Mouse (Mus musculus) liver, embryonic 14.5 days (tissue): ENCODE data around the gene Fam13c. TPM values are rescaled to one million over a fixed set of nuclear protein-coding genes. Genes with fewer than 3 reads are reported as not detected.

Experiments
- ATAC-seq: fragments of 200-750 bp; cut with Nextera tagmentation; 2 replicates; pipeline ENCODE4 v1.8.0; 2017; ENCODE audit warnings: moderate number of reproducible peaks, mild to moderate bottlenecking, moderate library complexity; ENCODE audit not compliant: insufficient read depth
- DNase-seq, 3 experiments: peaks; one replicate each; pipeline ENCODE4 v3.0.0-alpha.2; 2012 to 2013; ENCODE audit warnings: low read depth in 3 of 3, low spot score in 3 of 3
- H3K27ac ChIP-seq: fragments of 300-500 bp; sonication (generic); 2 replicates; pipeline ENCODE4 v1.5.1; 2014; ENCODE audit warnings: moderate library complexity, mild to moderate bottlenecking, control low read depth, inconsistent platforms
- H3K27me3 ChIP-seq: fragments of 300-500 bp; sonication (generic); 2 replicates; pipeline ENCODE4 v1.6.1; 2014; ENCODE audit warnings: mild to moderate bottlenecking, low read length, moderate library complexity; ENCODE audit not compliant: control insufficient read depth, insufficient read depth
- H3K36me3 ChIP-seq: fragments of 300-500 bp; sonication (generic); replicated peaks from 2 replicates; pipeline ENCODE4 v1.6.1; 2014; ENCODE audit warnings: low read depth; ENCODE audit not compliant: control insufficient read depth, insufficient read depth
- H3K4me1 ChIP-seq, 2 experiments: fragments of 200-500 bp in 1 of 2; fragments of 300-500 bp in 1 of 2; sonication (generic) in 1 of 2; replicated peaks; 2 replicates each; pipeline ENCODE4 v1.6.1; 2012 to 2014; ENCODE audit warnings: antibody characterized with exemption in 1 of 2, inconsistent platforms in 1 of 2, low read length in 1 of 2; ENCODE audit not compliant: control insufficient read depth in 2 of 2, insufficient read depth in 2 of 2
- H3K4me2 ChIP-seq: fragments of 300-500 bp; sonication (generic); 2 replicates; pipeline ENCODE4 v1.6.1; 2014; ENCODE audit warnings: low read depth, mild to moderate bottlenecking, control low read depth, moderate library complexity
- H3K4me3 ChIP-seq, 2 experiments: fragments of 200-500 bp in 1 of 2; fragments of 300-500 bp in 1 of 2; sonication (generic) in 1 of 2; 2 replicates each; pipeline ENCODE4 v1.5.1; 2012 to 2014; ENCODE audit warnings: low read depth in 2 of 2, low read length in 2 of 2, mild to moderate bottlenecking in 2 of 2, control low read depth in 1 of 2, inconsistent platforms in 1 of 2, moderate library complexity in 1 of 2; ENCODE audit not compliant: insufficient read depth in 1 of 2
- H3K9ac ChIP-seq: fragments of 300-500 bp; sonication (generic); replicated peaks from 2 replicates; pipeline ENCODE4 v1.6.1; 2014; ENCODE audit warnings: mild to moderate bottlenecking, control low read depth, moderate library complexity
- H3K9me3 ChIP-seq: fragments of 300-500 bp; sonication (generic); 2 replicates; pipeline ENCODE4 v1.6.1; 2016; ENCODE audit warnings: low read length, mixed read lengths; ENCODE audit not compliant: control insufficient read depth
- CTCF ChIP-seq: IDR thresholded peaks from 2 replicates; pipeline ENCODE4 v1.5.1; 2016; ENCODE audit warnings: antibody characterized with exemption, low read depth, control low read depth
- EP300 ChIP-seq: IDR thresholded peaks from 2 replicates; pipeline ENCODE4 v1.6.1; 2016; ENCODE audit warnings: antibody characterized with exemption, low read depth
- WGBS: fragments of 180-500 bp; shearing (Covaris S2); extraction: QIAGEN DNeasy Blood & Tissue Kit; methylation state at CpG from one replicate; pipeline ENCODE4 v1.1.7; 2014; ENCODE audit not compliant: insufficient replicate concordance; 5-methylcytosine and 5-hydroxymethylcytosine counted together
- polyA plus RNA-seq, 2 experiments: library from polyadenylated mRNA; depleted of rRNA in 1 of 2; stranded (reverse) in 1 of 2; unstranded in 1 of 2; fragments of >200 nt; fragmentation: Nextera tagmentation in 1 of 2; extraction: Ambion mirVana in 1 of 2; gene quantifications; 2 replicates each; pipeline versions ENCODE4 v1.2.1 to v1.2.3; 2012 to 2014

Gene Fam13c
- polyA plus RNA-seq, 2 experiments: 0.08 to 0.11 TPM

GRCm38 (mm10) chr10:70532249-70532648 is 92.0 kb downstream of the Fam13c start:
- no peaks in the 10 kb centered on the region for H3K4me1 ChIP-seq
- no peak for ATAC-seq
- no peak overlapping the region for H3K27ac ChIP-seq
- H3K4me3 ChIP-seq: no peak overlapping the region
- H3K27me3 ChIP-seq: no peaks in the 10 kb centered on the region
- TF ChIP-seq CTCF: no peak
- TF ChIP-seq EP300: no peak
- WGBS: 77% methylated on average over 9 of the region's 9 CpGs
- no peak overlapping the region for H3K9ac ChIP-seq
- H3K36me3 ChIP-seq: no peaks in the 10 kb centered on the region
- DNase-seq: no peak
- H3K4me2 ChIP-seq: no peak overlapping the region
- H3K9me3 ChIP-seq: no peaks in the 10 kb centered on the region

DNA sequence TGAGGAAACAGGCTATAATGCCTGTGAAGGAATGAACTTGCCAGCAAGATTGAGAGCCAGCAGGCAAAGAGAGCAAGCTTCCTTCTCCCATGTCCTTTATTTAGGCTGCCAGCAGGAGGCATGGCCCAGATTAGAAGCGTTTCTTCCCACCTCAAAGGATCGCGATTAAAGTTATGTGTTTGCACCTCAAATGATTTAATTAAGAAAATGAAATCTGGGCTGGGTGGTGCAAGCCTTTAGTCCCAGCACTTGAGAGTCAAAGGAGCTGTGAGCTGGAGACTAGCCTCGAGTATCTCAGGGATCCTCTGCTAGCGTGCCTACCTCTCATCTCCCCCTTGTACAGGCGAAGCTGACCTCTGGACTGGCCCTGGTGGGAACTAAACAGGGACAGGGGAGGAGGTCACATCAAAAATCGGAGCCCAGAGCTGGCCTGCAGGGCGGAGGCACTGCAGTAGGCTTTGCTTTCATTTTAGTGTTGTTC is 93.1 kb downstream of the Fam13c start:
- H3K9me3 ChIP-seq: no peaks in the 10 kb centered on the region
- ATAC-seq (no peak), DNase-seq (no peak)
- H3K36me3 ChIP-seq: no peaks in the 10 kb centered on the region
- no peak overlapping the region for H3K4me3 ChIP-seq
- no peak overlapping the region for H3K9ac ChIP-seq
- H3K4me1 ChIP-seq: no peaks in the 10 kb centered on the region
- whole genome bisulfite sequencing: 51% methylated on average over 8 of the region's 8 CpGs
- H3K27ac ChIP-seq: no peak overlapping the region
- TF ChIP-seq CTCF (no peak), EP300 (no peak)
- H3K4me2 ChIP-seq: no peak overlapping the region
- no peaks in the 10 kb centered on the region for H3K27me3 ChIP-seq

DNA sequence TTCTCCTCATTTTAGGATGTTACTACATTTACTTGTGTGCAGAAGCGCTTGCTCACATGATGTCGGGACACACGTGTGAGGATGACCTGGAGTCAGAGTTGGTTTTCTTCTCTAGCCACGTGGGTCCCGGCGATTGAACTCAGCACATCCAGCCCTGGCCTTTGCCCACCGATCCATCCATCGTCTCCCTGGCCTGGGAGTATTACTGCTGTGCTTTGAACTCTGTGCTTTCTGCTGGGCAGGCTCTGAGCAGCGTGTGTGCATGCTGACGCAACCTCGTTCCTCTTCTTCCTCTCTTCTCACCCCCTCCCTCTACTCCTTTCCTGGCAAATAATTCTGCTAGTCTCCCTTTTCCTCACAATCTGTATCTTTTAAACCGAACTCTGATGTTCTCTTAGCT is 93.7 kb downstream of the Fam13c start:
- H3K4me1 ChIP-seq: no peaks in the 10 kb centered on the region
- no peak for DNase-seq
- TF ChIP-seq EP300: no peak
- no peak for TF ChIP-seq CTCF
- no peak overlapping the region for H3K27ac ChIP-seq
- H3K4me2 ChIP-seq: no peak overlapping the region
- no peaks in the 10 kb centered on the region for H3K36me3 ChIP-seq
- no peak overlapping the region for H3K9ac ChIP-seq
- no peaks in the 10 kb centered on the region for H3K27me3 ChIP-seq
- no peaks in the 10 kb centered on the region for H3K9me3 ChIP-seq
- 66% methylated on average over 12 of the region's 12 CpGs for WGBS
- ATAC-seq: no peak
- no peak overlapping the region for H3K4me3 ChIP-seq

- TF ChIP-seq EP300: no peak
- TF ChIP-seq CTCF: no peak
- Histone ChIP-seq H3K9ac (no peak overlapping the region), H3K27me3 (no peaks in the 10 kb centered on the region), H3K27ac (no peak overlapping the region), H3K36me3 (no peaks in the 10 kb centered on the region), H3K4me3 (no peak overlapping the region), H3K4me2 (no peak overlapping the region), H3K4me1 (no peaks in the 10 kb centered on the region), H3K9me3 (no peaks in the 10 kb centered on the region)
- WGBS: 78% methylated on average over 10 of the region's 10 CpGs
- no peak for ATAC-seq
- DNase-seq: no peak
Measured at GRCm38 (mm10) chr10:70534571-70534970, 94.3 kb downstream of the Fam13c start.

GRCm38 (mm10) chr10:70535401-70535800 is 95.1 kb downstream of the Fam13c start:
- Histone ChIP-seq H3K27ac (no peak overlapping the region), H3K4me1 (no peaks in the 10 kb centered on the region), H3K4me3 (no peak overlapping the region), H3K36me3 (no peaks in the 10 kb centered on the region), H3K27me3 (no peaks in the 10 kb centered on the region), H3K4me2 (no peak overlapping the region), H3K9me3 (no peaks in the 10 kb centered on the region), H3K9ac (no peak overlapping the region)
- ATAC-seq (no peak), DNase-seq (no peak)
- no peak for TF ChIP-seq EP300
- TF ChIP-seq CTCF: no peak
- 68% methylated on average over 12 of the region's 12 CpGs for whole genome bisulfite sequencing
